Mouse (Mus musculus) left cerebral cortex, adult 18-20 months (tissue): ENCODE measurements around the gene G6pdx. TPM values are rescaled to one million over a fixed set of nuclear protein-coding genes. Genes with fewer than 3 reads are reported as not detected.

Source experiments
- total RNA-seq, 2 experiments: library from RNA; stranded (reverse); gene quantifications; 2 replicates each; pipeline ENCODE4 v1.2.3; 2021

Gene G6pdx
- total RNA-seq, 2 experiments from 2014 or later, result 28.3 to 37.7 TPM

Other genes starting within 250 kb of the G6pdx start
- 10 to 100 TPM; 44.0 to 49.5 TPM for gene Flna, start 179.4 kb downstream of the G6pdx start, total RNA-seq
- gene Emd, start 174.5 kb downstream of the G6pdx start, total RNA-seq, result 10 to 100 TPM; 35.3 to 39.6 TPM
- 100 to 1,000 TPM; 188 to 216 TPM for gene Rpl10, start 158.4 kb downstream of the G6pdx start, total RNA-seq
- 10 to 100 TPM; 60.4 to 62.5 TPM for gene Taz, start 147.3 kb downstream of the G6pdx start, total RNA-seq
- 1 to 10 TPM; 3.0 to 3.3 TPM for gene Dnase1l1, start 146.9 kb downstream of the G6pdx start, total RNA-seq
- 100 to 1,000 TPM; 353 to 362 TPM for gene Atp6ap1, start 132.1 kb downstream of the G6pdx start, total RNA-seq
- gene Gdi1, start 124.2 kb downstream of the G6pdx start, total RNA-seq, result 100 to 1,000 TPM; 611 to 641 TPM
- gene Fam50a, start 116.2 kb downstream of the G6pdx start, total RNA-seq, result 10 to 100 TPM; 26.5 to 26.8 TPM
- 10 to 100 TPM; 22.7 to 24.6 TPM for gene Plxna3, start 100.1 kb downstream of the G6pdx start, total RNA-seq
- gene Lage3, start 75.6 kb downstream of the G6pdx start, total RNA-seq, result 10 to 100 TPM; 20.5 to 23.9 TPM
- 10 to 100 TPM; 68.3 to 71.6 TPM for gene Ubl4a, start 56.0 kb downstream of the G6pdx start, total RNA-seq
- gene Slc10a3, start 55.8 kb downstream of the G6pdx start, total RNA-seq, result 1 to 10 TPM; 2.7 to 3.4 TPM
- gene Fam3a, start 35.9 kb downstream of the G6pdx start, total RNA-seq, result 10 to 100 TPM; 18.2 to 19.7 TPM
- gene Ikbkg, start 35.9 kb downstream of the G6pdx start, total RNA-seq, result 10 to 100 TPM; 41.3 to 45.7 TPM
- not detected for gene Gm6880, start 52.2 kb upstream of the G6pdx start, total RNA-seq
- gene Olfr1326-ps1, start 145.7 kb upstream of the G6pdx start, total RNA-seq, result not detected
- not detected for gene Olfr1325, start 163.5 kb upstream of the G6pdx start, total RNA-seq
- gene Gm5640, start 216.4 kb upstream of the G6pdx start, total RNA-seq, result under 1 TPM in 1 of 2 experiments, not detected in 1; 0.65 TPM